Mouse (Mus musculus): ENCODE data around the gene Itsn1. TPM values are rescaled to one million over a fixed set of nuclear protein-coding genes. Genes with fewer than 3 reads are reported as not detected.

The Itsn1 gene
- polyA plus RNA-seq, 1 experiment: 43.7 TPM

DNA sequence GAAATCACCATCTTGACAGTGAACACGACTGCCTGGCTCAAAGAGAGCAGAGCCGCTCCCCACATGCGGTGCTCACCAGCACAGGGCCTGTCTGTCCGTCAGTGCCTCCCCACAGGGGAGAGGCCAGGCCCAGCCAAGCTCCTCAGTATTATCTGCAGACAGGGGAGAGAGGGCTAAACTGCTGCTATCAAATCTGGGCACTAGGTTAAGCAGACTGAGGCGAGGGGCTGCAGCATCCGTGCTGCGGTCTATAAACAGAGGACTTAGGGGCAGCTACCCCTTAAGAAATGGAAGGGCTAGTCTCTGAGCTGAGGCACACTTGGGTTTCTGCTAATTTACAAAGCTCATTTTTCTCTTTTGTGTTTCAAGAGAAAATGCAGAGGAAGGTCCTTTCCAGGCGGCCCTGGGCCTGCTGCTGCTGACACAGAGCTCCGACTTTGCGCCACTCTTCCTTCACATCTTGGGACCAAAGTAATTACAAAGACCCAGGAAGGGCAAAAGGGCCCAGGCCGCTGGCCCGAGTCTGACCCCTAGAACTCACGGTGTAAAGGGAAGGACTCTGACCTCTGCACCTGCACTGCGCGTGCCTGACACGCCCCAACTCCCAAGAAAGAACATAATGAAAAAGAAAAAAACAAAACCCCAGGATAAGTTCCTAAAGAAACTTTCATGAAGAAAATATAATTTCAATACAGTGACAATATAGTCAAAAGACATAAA lies 199.0 kb downstream of the Itsn1 start:
- no peak for DNase-seq
- 90% methylated on average over 16 of the region's 16 CpGs for WGBS

DNA sequence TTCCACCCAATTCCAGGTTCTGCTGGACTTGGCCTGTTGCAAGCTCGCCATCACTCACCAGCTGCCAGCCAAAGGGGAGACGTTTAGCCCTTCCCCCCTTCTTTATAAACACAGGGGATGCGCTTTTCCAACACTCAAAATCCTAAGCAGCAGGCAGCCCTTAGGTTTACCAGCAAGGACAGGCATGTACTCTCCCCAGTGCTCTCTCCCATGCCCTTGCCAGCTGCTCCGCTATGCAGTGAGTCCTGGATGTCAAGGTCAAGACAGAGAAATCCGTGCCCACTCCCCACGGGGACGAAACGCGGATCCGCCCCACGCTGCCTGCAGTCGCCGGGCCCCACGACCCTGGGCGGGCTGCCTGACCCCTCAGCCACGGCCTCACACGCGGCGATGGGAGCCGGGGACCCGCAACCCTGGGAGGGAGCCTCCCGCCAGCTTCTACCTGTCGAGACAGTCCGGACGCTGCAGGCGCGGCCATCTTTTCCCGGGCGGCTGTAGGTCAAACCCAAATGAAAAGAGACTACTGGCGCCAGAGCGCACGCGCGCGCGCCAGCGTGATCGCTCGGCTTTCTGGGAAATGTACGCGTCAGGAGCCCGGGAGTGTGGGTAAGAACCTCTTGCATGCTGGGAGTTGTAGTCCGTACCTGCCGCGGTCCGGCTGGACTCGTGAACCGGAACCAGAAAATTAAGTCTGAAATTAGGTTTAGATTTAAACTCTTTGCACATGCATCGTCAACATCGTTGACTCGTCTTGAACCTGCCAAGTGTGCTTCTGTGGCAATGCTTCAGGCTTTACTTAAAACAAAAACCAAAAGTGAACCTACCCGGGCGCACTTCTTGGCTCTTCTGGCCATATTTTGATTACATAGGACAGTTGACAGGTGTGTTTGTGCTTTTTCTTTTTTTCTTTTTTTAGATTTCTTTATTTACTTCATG lies 202.3 kb downstream of the Itsn1 start:
- peak overlapping the region; percentile 89 for H3K4me3 ChIP-seq (replicated peaks; ENCODE audit: extremely low read depth, low read depth, low read length)
- under 1% methylated on average over 53 of the region's 53 CpGs for WGBS
- DNase-seq: peak; percentile 86
- TF ChIP-seq CTCF (IDR thresholded peaks at IDR 0.05; ENCODE audit: insufficient read depth, low read length) (no peak), POLR2A (IDR thresholded peaks at IDR 0.05; ENCODE audit: borderline replicate concordance, extremely low read depth, low read depth, low read length) (peak; percentile 32; the same call in 1 of the 2 replicates)
- H3K4me1 ChIP-seq (ENCODE audit: control insufficient read depth, insufficient read depth, low read length): no peaks in the 10 kb centered on the region

More for the DNA sequence above, 199.0 kb downstream of the Itsn1 start:
- H3K4me1 ChIP-seq (ENCODE audit: control insufficient read depth, insufficient read depth, low read length): no peaks in the 10 kb centered on the region
- TF ChIP-seq CTCF (IDR thresholded peaks at IDR 0.05; ENCODE audit: insufficient read depth, low read length) (no peak), POLR2A (IDR thresholded peaks at IDR 0.05; ENCODE audit: borderline replicate concordance, extremely low read depth, low read depth, low read length) (no peak)
- no peak overlapping the region for H3K4me3 ChIP-seq (replicated peaks; ENCODE audit: extremely low read depth, low read depth, low read length)

DNA sequence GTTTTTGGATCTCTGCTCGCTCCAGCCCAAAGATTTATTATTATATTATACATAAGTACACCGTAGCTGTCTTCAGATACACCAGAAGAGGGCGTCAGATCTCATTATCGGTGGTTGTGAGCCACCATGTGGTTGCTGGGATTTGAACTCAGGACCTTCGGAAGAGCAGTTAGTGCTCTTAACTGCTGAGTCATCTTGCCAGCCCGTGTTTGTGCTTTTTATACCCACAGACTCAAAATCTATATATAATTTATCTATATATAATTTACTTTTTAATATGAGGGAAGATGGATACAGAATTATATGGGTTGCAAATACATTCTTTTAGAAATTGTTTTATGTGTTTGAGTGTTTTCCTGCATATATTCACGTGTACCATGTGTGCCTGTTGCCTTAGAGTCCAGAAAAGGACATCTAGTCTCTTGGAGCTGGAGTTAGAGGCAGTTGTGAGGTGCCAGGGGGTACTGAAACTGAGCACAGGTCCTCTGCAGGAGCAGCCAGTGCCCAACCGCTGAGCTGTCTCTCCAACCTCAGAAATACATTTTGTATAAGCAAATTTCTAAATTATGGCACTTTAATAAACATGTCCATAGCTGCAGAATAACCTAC lies 203.1 kb downstream of the Itsn1 start:
- Histone ChIP-seq H3K4me1 (ENCODE audit: control insufficient read depth, insufficient read depth, low read length) (no peaks in the 10 kb centered on the region), H3K4me3 (replicated peaks; ENCODE audit: extremely low read depth, low read depth, low read length) (no peak overlapping the region)
- TF ChIP-seq CTCF (IDR thresholded peaks at IDR 0.05; ENCODE audit: insufficient read depth, low read length) (no peak), POLR2A (IDR thresholded peaks at IDR 0.05; ENCODE audit: borderline replicate concordance, extremely low read depth, low read depth, low read length) (no peak)
- DNase-seq: no peak
- WGBS: 46% methylated on average over 8 of the region's 8 CpGs

- WGBS: 49% methylated on average over 9 of the region's 10 CpGs
- no peak for TF ChIP-seq CTCF (IDR thresholded peaks at IDR 0.05; ENCODE audit: insufficient read depth, low read length)
- no peak for DNase-seq
- Histone ChIP-seq H3K4me3 (replicated peaks; ENCODE audit: extremely low read depth, low read depth, low read length) (no peak overlapping the region), H3K4me1 (ENCODE audit: control insufficient read depth, insufficient read depth, low read length) (no peaks in the 10 kb centered on the region)
Observed at GRCm38 (mm10) chr16:91932843-91933518, 203.9 kb downstream of the Itsn1 start.

- no peak overlapping the region for H3K4me3 ChIP-seq (replicated peaks; ENCODE audit: extremely low read depth, low read depth, low read length)
- H3K4me1 ChIP-seq (ENCODE audit: control insufficient read depth, insufficient read depth, low read length): no peaks in the 10 kb centered on the region
- WGBS: 36% methylated on average over 8 of the region's 8 CpGs
- DNase-seq: peak; percentile 45
- TF ChIP-seq POLR2A (IDR thresholded peaks at IDR 0.05; ENCODE audit: borderline replicate concordance, extremely low read depth, low read depth, low read length) (no peak), CTCF (IDR thresholded peaks at IDR 0.05; ENCODE audit: insufficient read depth, low read length) (peak; percentile 62)
Observed at GRCm38 (mm10) chr16:91935108-91935507, 206.0 kb downstream of the Itsn1 start.

GRCm38 (mm10) chr16:91935726-91936125 lies 206.6 kb downstream of the Itsn1 start:
- WGBS: 49% methylated on average over 8 of the region's 8 CpGs
- TF ChIP-seq POLR2A (IDR thresholded peaks at IDR 0.05; ENCODE audit: borderline replicate concordance, extremely low read depth, low read depth, low read length) (no peak), CTCF (IDR thresholded peaks at IDR 0.05; ENCODE audit: insufficient read depth, low read length) (no peak)
- no peak for DNase-seq
- no peaks in the 10 kb centered on the region for H3K4me1 ChIP-seq (ENCODE audit: control insufficient read depth, insufficient read depth, low read length)
- no peak overlapping the region for H3K4me3 ChIP-seq (replicated peaks; ENCODE audit: extremely low read depth, low read depth, low read length)

GRCm38 (mm10) chr16:91936340-91937030 lies 207.4 kb downstream of the Itsn1 start:
- peak; percentile 81 for DNase-seq
- H3K4me3 ChIP-seq (replicated peaks; ENCODE audit: extremely low read depth, low read depth, low read length): no peak overlapping the region
- H3K4me1 ChIP-seq (ENCODE audit: control insufficient read depth, insufficient read depth, low read length): no peaks in the 10 kb centered on the region
- 47% methylated on average over 10 of the region's 10 CpGs for WGBS
- TF ChIP-seq CTCF (IDR thresholded peaks at IDR 0.05; ENCODE audit: insufficient read depth, low read length) (peak; percentile 76), POLR2A (IDR thresholded peaks at IDR 0.05; ENCODE audit: borderline replicate concordance, extremely low read depth, low read depth, low read length) (no peak)

GRCm38 (mm10) chr16:91937281-91937680 lies 208.2 kb downstream of the Itsn1 start:
- TF ChIP-seq CTCF (IDR thresholded peaks at IDR 0.05; ENCODE audit: insufficient read depth, low read length): no peak
- TF ChIP-seq POLR2A (IDR thresholded peaks at IDR 0.05; ENCODE audit: borderline replicate concordance, extremely low read depth, low read depth, low read length): no peak
- 94% methylated on average over 11 of the region's 11 CpGs for WGBS
- Histone ChIP-seq H3K4me1 (ENCODE audit: control insufficient read depth, insufficient read depth, low read length) (no peaks in the 10 kb centered on the region), H3K4me3 (replicated peaks; ENCODE audit: extremely low read depth, low read depth, low read length) (no peak overlapping the region)
- no peak for DNase-seq
